Mouse (Mus musculus) embryonic facial prominence, embryonic 11.5 days (tissue): ENCODE results near the gene 2010111I01Rik. TPM values are rescaled to one million over a fixed set of nuclear protein-coding genes. Genes with fewer than 3 reads are reported as not detected.
A peak's percentile ranks its signal among the peaks of the same experiment; 100 is the strongest.

Source experiments
- ATAC-seq: fragments of 200-750 bp; cut with Nextera tagmentation; replicated peaks from 2 replicates; pipeline ENCODE4 v1.8.0; 2017; ENCODE audit warnings: low read depth; ENCODE audit not compliant: insufficient number of reproducible peaks, low FRiP score, low TSS enrichment
- DNase-seq: peaks from one replicate; pipeline ENCODE4 v3.0.0-alpha.2; 2015; ENCODE audit warnings: low spot score
- H3K27ac ChIP-seq: fragments of 300-500 bp; sonication (generic); replicated peaks from 2 replicates; pipeline ENCODE4 v1.5.1; 2014; ENCODE audit warnings: mild to moderate bottlenecking, low read depth, low read length, control low read depth
- H3K27me3 ChIP-seq: fragments of 300-500 bp; sonication (generic); 2 replicates; pipeline ENCODE4 v1.6.1; 2014; ENCODE audit warnings: mild to moderate bottlenecking, low read length, moderate library complexity, mixed read lengths; ENCODE audit not compliant: control insufficient read depth, insufficient read depth
- H3K36me3 ChIP-seq: fragments of 300-500 bp; sonication (generic); replicated peaks from 2 replicates; pipeline ENCODE4 v1.6.1; 2014; ENCODE audit warnings: low read depth, mild to moderate bottlenecking, low read length, moderate library complexity, mixed read lengths; ENCODE audit not compliant: control insufficient read depth, insufficient read depth
- H3K4me1 ChIP-seq: fragments of 300-500 bp; sonication (generic); 2 replicates; pipeline ENCODE4 v1.6.1; 2014; ENCODE audit warnings: low read length, mixed read lengths; ENCODE audit not compliant: control insufficient read depth, insufficient read depth
- H3K4me2 ChIP-seq: fragments of 300-500 bp; sonication (generic); 2 replicates; pipeline ENCODE4 v1.6.1; 2014; ENCODE audit warnings: low read depth, mild to moderate bottlenecking, control low read depth, low read length, moderate library complexity
- H3K4me3 ChIP-seq: fragments of 300-500 bp; sonication (generic); 2 replicates; pipeline ENCODE4 v1.5.1; 2014; ENCODE audit warnings: low read depth, low read length, control low read depth
- H3K9ac ChIP-seq: fragments of 300-500 bp; sonication (generic); replicated peaks from 2 replicates; pipeline ENCODE4 v1.6.1; 2014; ENCODE audit warnings: mild to moderate bottlenecking, control low read depth, low read length
- H3K9me3 ChIP-seq: fragments of 300-500 bp; sonication (generic); replicated peaks from 2 replicates; pipeline ENCODE4 v1.6.1; 2016; ENCODE audit warnings: mild to moderate bottlenecking, low read length, inconsistent platforms, mixed read lengths; ENCODE audit not compliant: control insufficient read depth
- WGBS: fragments of 180-500 bp; shearing (Covaris S2); extraction: QIAGEN DNeasy Blood & Tissue Kit; methylation state at CpG from one replicate; pipeline ENCODE4 v1.1.7; 2014; 5-methylcytosine and 5-hydroxymethylcytosine counted together
- polyA plus RNA-seq: library from polyadenylated mRNA; unstranded; fragments of >200 nt; fragmentation: Nextera tagmentation; extraction: Ambion mirVana; gene quantifications from 2 replicates; pipeline ENCODE4 v1.2.1, GENCODE M21; 2014

2010111I01Rik gene
- polyA plus RNA-seq, 1 experiment from 2014 or later = 125 TPM

DNA sequence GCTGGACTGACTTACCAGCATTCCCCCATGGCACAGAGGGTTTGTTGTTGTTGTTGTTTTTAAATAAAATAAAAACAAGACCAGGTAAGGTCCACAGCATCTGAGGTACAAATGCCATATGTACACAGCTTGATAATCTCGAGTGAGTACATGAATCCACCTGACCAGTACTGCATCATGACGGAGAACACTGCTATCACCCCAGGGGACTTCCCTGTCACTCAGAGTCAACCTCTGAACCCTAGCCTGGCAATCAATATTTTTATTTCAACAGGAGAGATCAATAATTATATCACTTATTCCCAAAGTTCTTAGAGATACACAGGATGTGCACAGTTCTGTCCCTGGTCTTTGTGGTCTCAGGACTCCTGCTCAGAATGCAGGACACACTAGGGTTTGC lies 361.3 kb downstream of the 2010111I01Rik start:
- no peaks in the 10 kb centered on the region for H3K9me3 ChIP-seq
- H3K9ac ChIP-seq = no peak overlapping the region
- WGBS = 81% methylated on average over 2 of the region's 2 CpGs
- 0 out of 2 replicates have a peak, but pooled peaks cover 2% of the 10 kb centered on the region for H3K4me1 ChIP-seq
- no peak overlapping the region for H3K4me3 ChIP-seq
- no peaks in the 10 kb centered on the region for H3K27me3 ChIP-seq
- no peaks in the 10 kb centered on the region for H3K36me3 ChIP-seq
- H3K4me2 ChIP-seq = no peak overlapping the region
- no peak for ATAC-seq
- DNase-seq = no peak
- H3K27ac ChIP-seq = no peak overlapping the region

DNA sequence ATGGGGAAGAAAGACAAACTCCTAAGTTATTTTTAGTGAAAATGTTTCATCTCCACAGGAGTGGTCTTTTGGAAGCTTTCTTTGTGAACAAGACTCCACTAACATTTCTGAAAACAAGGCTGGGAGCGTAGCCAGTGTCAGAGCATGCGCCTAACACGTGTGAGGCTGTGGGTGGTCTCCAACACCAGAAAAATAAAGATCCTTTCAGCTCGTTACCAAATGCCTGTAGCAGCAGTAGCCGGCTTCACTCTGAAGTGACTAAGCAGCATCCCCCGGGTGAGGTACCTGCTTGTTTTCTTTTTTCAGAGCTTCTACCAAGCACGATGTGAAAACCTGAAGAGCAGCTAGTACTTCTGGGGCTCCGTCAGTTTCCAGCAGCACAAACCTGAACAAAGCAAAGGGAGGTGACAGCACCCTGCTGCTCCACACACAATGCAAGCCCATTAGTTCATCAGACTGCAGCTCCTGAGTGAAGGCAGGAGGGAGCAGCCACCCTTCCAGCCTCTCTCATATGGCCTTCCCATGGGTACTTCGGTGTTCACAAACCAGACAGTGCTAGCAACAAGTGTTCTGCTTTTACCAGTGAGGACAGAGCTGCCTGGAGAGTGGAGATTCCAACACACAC lies 365.7 kb downstream of the 2010111I01Rik start:
- 26% methylated on average over 9 of the region's 9 CpGs for WGBS

DNA sequence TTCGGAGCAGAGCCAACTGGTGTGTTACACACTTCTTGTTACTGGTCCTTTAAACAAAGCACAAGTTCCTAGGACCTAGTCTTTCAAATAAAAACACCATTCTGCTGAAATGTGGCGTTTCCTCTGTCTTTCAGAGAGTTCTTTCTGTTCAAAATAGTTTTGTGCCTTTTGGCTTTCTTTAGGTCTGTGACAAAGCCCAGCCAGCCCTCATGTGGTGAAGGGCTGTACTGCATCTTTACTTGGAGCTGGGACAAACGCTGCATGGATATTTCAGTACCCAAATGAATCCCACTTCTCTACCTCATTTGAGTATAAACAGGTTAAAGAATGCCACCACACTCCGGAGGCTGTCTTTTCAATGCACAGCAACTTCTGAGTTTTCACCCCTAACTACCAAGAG lies 366.7 kb downstream of the 2010111I01Rik start:
- H3K36me3 ChIP-seq = no peaks in the 10 kb centered on the region
- no peak overlapping the region for H3K4me2 ChIP-seq
- no peaks in the 10 kb centered on the region for H3K27me3 ChIP-seq
- H3K9ac ChIP-seq = no peak overlapping the region
- ATAC-seq (no peak), DNase-seq (peak; percentile 84)
- H3K4me1 ChIP-seq = no peaks in the 10 kb centered on the region; the same call in 1 of the 2 replicates
- no peak overlapping the region for H3K4me3 ChIP-seq
- H3K27ac ChIP-seq = no peak overlapping the region
- 40% methylated on average over 4 of the region's 4 CpGs for WGBS
- no peaks in the 10 kb centered on the region for H3K9me3 ChIP-seq

More for the DNA sequence above, 365.7 kb downstream of the 2010111I01Rik start:
- no peaks in the 10 kb centered on the region for H3K36me3 ChIP-seq
- no peak for ATAC-seq
- H3K9me3 ChIP-seq = no peaks in the 10 kb centered on the region
- H3K4me2 ChIP-seq = no peak overlapping the region
- no peaks in the 10 kb centered on the region; the same call in 1 of the 2 replicates for H3K4me1 ChIP-seq
- H3K4me3 ChIP-seq = no peak overlapping the region
- DNase-seq = peak; percentile 51
- H3K9ac ChIP-seq = no peak overlapping the region; the same call in 1 of the 2 replicates
- H3K27ac ChIP-seq = no peak overlapping the region
- H3K27me3 ChIP-seq = no peaks in the 10 kb centered on the region

DNA sequence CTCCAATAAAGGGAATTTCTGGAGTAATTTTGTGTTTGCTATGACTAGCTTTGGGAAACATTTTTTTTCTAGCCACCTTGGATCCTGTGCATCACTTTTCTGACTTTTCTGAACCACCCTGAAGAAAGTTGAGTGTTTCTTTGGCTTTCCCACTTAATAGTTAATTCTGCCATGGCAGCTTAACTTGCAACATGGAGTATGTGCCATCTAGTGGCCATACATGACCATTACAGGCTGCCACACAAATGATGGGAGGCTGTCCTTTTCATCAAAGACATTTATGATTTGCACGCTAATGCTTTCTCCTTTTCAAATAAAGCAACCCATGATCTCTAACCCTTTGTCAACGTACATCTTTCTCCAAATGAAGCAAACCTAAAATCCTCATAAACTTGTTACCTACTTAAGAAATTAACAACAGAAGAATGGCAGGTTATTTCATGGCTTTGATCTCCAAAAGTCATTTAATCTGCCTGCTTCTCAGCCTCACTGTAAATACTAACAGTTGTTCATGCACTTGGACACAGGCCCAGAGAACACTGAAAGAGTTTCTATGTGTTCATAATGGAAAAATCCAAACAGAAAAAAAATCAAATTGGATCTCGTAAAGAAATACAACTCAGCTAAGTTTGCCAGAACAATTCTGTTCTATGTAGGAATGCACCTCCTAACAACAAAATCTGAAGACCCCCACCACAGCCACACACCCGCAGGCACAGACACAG lies 368.0 kb downstream of the 2010111I01Rik start:
- ATAC-seq = no peak
- Histone ChIP-seq H3K4me1 (no peaks in the 10 kb centered on the region; the same call in none of the 2 replicates), H3K9ac (no peak overlapping the region), H3K27ac (no peak overlapping the region), H3K4me2 (no peak overlapping the region), H3K36me3 (no peaks in the 10 kb centered on the region), H3K9me3 (no peaks in the 10 kb centered on the region), H3K27me3 (no peaks in the 10 kb centered on the region), H3K4me3 (no peak overlapping the region)
- peak; percentile 82 for DNase-seq
- WGBS = 45% methylated on average over 4 of the region's 4 CpGs

DNA sequence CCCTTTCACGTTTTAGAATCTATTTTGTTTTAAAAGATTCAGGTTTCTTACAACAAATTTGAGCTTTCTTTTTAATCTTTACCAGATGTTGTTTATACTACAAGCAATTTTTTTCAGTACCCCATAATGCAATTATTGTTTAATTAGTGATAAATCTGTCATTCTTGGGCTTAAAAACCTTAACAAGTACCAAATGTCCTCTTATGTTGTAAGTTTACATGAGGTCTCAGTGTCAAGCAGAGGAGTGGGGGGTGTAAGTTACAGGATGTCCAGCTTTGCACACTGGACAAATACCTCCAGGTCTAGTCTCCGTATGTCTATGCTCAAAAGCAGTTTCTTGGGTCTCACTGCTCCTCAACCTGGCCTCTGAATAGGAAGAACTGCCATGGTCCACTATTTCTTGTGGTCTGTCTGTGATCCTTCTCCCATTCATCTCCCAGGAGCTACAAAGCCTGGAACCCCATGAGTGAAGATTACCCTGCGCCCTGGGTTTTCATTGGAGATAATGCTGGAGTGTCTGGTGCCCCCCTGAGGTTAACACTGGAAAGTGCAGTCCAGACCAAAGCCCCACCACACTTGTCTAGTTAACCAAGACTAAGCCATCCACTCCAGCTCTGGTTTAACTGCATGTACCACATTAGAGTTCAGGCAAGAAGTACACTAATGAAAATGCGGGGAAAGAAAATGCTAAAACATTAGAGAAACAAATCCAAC lies 370.9 kb downstream of the 2010111I01Rik start:
- Histone ChIP-seq H3K4me3 (no peak overlapping the region), H3K4me1 (no peaks in the 10 kb centered on the region; the same call in none of the 2 replicates), H3K9ac (no peak overlapping the region), H3K27me3 (no peaks in the 10 kb centered on the region), H3K9me3 (no peaks in the 10 kb centered on the region), H3K4me2 (no peak overlapping the region), H3K36me3 (no peaks in the 10 kb centered on the region), H3K27ac (peak overlapping the region; percentile 31)
- DNase-seq = peak; percentile 75
- ATAC-seq = peak; percentile 31; the same call in 1 of the 2 replicates
- WGBS = 38% methylated on average over 4 of the region's 4 CpGs

DNA sequence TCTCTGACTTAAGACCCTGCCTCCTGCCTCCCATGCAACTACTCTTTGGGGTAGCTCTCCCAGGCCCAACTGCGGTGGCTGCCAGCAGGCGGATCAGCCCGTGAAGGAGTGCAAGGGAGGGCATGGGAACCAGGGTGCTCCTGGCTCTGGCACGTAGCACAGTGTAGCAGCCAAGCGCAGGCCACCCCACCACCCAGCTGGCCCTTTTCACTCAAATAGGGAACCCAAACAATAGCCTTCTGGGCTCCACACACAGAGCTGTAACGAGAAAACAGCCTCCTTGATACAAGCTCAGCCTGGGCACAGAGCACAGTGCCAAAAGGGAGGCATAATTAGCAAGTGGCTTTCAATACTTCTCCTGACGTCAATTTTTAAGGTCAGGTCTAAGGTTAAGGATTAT lies 371.6 kb downstream of the 2010111I01Rik start:
- no peaks in the 10 kb centered on the region for H3K27me3 ChIP-seq
- DNase-seq = peak; percentile 18
- peak overlapping the region; percentile 31; the same call in 1 of the 2 replicates for H3K27ac ChIP-seq
- H3K4me1 ChIP-seq = no peaks in the 10 kb centered on the region; the same call in none of the 2 replicates
- no peaks in the 10 kb centered on the region for H3K36me3 ChIP-seq
- ATAC-seq = peak; percentile 54; the same call in 1 of the 2 replicates
- H3K9ac ChIP-seq = no peak overlapping the region
- no peaks in the 10 kb centered on the region for H3K9me3 ChIP-seq
- WGBS = 49% methylated on average over 7 of the region's 7 CpGs
- H3K4me3 ChIP-seq = no peak overlapping the region
- no peak overlapping the region for H3K4me2 ChIP-seq

DNA sequence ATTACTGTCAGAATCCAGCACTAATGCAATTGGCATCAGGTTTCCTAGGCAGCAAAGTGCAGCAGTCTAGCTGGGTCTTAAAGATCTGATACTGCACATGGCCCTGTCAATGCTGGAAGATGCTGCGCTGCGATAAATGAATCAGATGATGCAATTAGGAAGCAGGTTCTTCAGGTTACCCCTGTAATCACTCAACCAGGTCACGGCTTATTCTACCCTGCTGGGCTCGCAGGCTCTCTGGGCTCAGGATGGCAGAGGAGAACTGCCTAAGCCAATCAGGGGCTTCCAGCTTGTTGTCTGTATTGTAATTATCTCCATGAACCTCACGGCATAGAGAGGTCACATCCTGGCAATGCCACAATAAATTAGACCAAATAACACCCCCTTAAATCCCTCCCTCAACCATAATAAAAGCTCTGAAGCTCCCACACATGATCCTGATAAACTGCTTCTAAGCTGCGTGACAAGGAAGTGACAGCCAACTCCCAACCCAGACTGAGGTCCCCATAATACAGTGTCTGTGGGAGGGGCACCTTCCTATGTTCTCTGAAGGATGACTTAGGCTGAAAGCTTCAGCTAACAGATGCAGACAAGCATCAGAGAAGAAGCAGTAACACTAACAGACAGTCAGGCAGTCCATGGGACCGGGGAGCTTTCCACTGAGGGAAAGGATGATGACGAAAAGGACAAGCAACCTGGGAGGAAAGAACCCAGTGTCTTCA lies 372.7 kb downstream of the 2010111I01Rik start:
- no peaks in the 10 kb centered on the region for H3K36me3 ChIP-seq
- H3K9ac ChIP-seq = no peak overlapping the region
- H3K4me2 ChIP-seq = no peak overlapping the region
- peak; percentile 71 for DNase-seq
- no peaks in the 10 kb centered on the region for H3K27me3 ChIP-seq
- peak overlapping the region; percentile 41; the same call in 1 of the 2 replicates for H3K27ac ChIP-seq
- ATAC-seq = peak; percentile 59
- H3K4me3 ChIP-seq = no peak overlapping the region
- no peaks in the 10 kb centered on the region for H3K9me3 ChIP-seq
- WGBS = 33% methylated on average over 8 of the region's 8 CpGs
- no peaks in the 10 kb centered on the region; the same call in none of the 2 replicates for H3K4me1 ChIP-seq
